Mouse (Mus musculus): Measurements from ENCODE around the gene Nf1. TPM values are rescaled to one million over a fixed set of nuclear protein-coding genes. Genes with fewer than 3 reads are reported as not detected.
"Not testable (repeated sequence)": the region's sequence is repeated elsewhere in the genome, so short reads cannot be mapped to it uniquely, and the experiment has no call there.

Nf1 gene
- 10 to 100 TPM; 21.4 to 22.4 TPM for total RNA-seq (2021)
- long read RNA-seq, experiment 1, partial matches to known transcripts = 1 of 3 reads
- long read RNA-seq, experiment 1, other reads (novel, unspliced or antisense) = 1 of 3 reads
- long read RNA-seq, experiment 2, partial matches to known transcripts = 0 of 1 reads
- long read RNA-seq, experiment 2, other reads (novel, unspliced or antisense) = 1 of 1 reads

- peak; percentile 97 for DNase-seq
- intact Hi-C loops (cut with DNase I; ENCODE audit: low total_unique reads) = no loop called here
Observed at GRCm38 (mm10) chr11:79339234-79339807, at the start of gene Nf1. Gene Nf1, plus strand, starts transcription at chr11:79339693.

- intact Hi-C loops (cut with DNase I; ENCODE audit: low total_unique reads) = loop anchor here (5.0 kb wide), 1 partner anchor 68 kb away; no protein-coding TSS in a partner anchor
- peak; percentile 50 for DNase-seq
Observed at GRCm38 (mm10) chr11:79290473-79290872, 49.0 kb upstream of the Nf1 start.

- intact Hi-C loops (cut with DNase I; ENCODE audit: low total_unique reads) = loop anchor here (5.0 kb wide), 1 partner anchor 69 kb away; no protein-coding TSS in a partner anchor
- no peak for DNase-seq
Observed at GRCm38 (mm10) chr11:79291651-79292050, 47.8 kb upstream of the Nf1 start.

- no peak for DNase-seq
- intact Hi-C loops (cut with DNase I; ENCODE audit: low total_unique reads) = loop anchor here (5.0 kb wide), 1 partner anchor 70 kb away; no protein-coding TSS in a partner anchor
Observed at GRCm38 (mm10) chr11:79292130-79292529, 47.4 kb upstream of the Nf1 start.

GRCm38 (mm10) chr11:79293025-79293424 is 46.5 kb upstream of the Nf1 start:
- DNase-seq = no peak
- intact Hi-C loops (cut with DNase I; ENCODE audit: low total_unique reads) = loop anchor here (5.0 kb wide), 1 partner anchor 71 kb away; no protein-coding TSS in a partner anchor

GRCm38 (mm10) chr11:79293971-79294370 is 45.5 kb upstream of the Nf1 start:
- intact Hi-C loops (cut with DNase I; ENCODE audit: low total_unique reads) = loop anchor here (5.0 kb wide), 1 partner anchor 72 kb away; no protein-coding TSS in a partner anchor
- no peak for DNase-seq

- intact Hi-C loops (cut with DNase I; ENCODE audit: low total_unique reads) = no loop called here
- no peak for DNase-seq
Observed at GRCm38 (mm10) chr11:79296167-79296566, 43.3 kb upstream of the Nf1 start.

GRCm38 (mm10) chr11:79296856-79297491 is 42.5 kb upstream of the Nf1 start, which contains the start of gene Gm9964:
Gene Gm9964, minus strand, starts transcription at chr11:79296906.
- no peak for DNase-seq
- intact Hi-C loops (cut with DNase I; ENCODE audit: low total_unique reads) = no loop called here

- peak; percentile 14 for DNase-seq
- intact Hi-C loops (cut with DNase I; ENCODE audit: low total_unique reads) = loop anchor here (10.0 kb wide), 1 partner anchor 105 kb away; no protein-coding TSS in a partner anchor
Observed at GRCm38 (mm10) chr11:79299719-79300431, 39.6 kb upstream of the Nf1 start.

- DNase-seq = no peak
- intact Hi-C loops (cut with DNase I; ENCODE audit: low total_unique reads) = loop anchor here (10.0 kb wide), 1 partner anchor 102 kb away; no protein-coding TSS in a partner anchor
Observed at GRCm38 (mm10) chr11:79303109-79303508, 36.4 kb upstream of the Nf1 start.

GRCm38 (mm10) chr11:79304245-79304644 is 35.2 kb upstream of the Nf1 start:
- not testable (repeated sequence) for DNase-seq
- intact Hi-C loops (cut with DNase I; ENCODE audit: low total_unique reads) = loop anchor here (10.0 kb wide), 1 partner anchor 101 kb away; no protein-coding TSS in a partner anchor

- intact Hi-C loops (cut with DNase I; ENCODE audit: low total_unique reads) = loop anchor here (10.0 kb wide), 1 partner anchor 99 kb away; no protein-coding TSS in a partner anchor
- no peak for DNase-seq
Observed at GRCm38 (mm10) chr11:79305697-79306340, 33.7 kb upstream of the Nf1 start.

- DNase-seq = peak; percentile 63
- intact Hi-C loops (cut with DNase I; ENCODE audit: low total_unique reads) = loop anchor here (10.0 kb wide), 1 partner anchor 98 kb away; no protein-coding TSS in a partner anchor
Observed at GRCm38 (mm10) chr11:79306510-79306909, 33.0 kb upstream of the Nf1 start.

GRCm38 (mm10) chr11:79306996-79307395 is 32.5 kb upstream of the Nf1 start:
- DNase-seq = peak; percentile 39
- intact Hi-C loops (cut with DNase I; ENCODE audit: low total_unique reads) = loop anchor here (10.0 kb wide), 1 partner anchor 98 kb away; no protein-coding TSS in a partner anchor

- intact Hi-C loops (cut with DNase I; ENCODE audit: low total_unique reads) = loop anchor here (10.0 kb wide), 1 partner anchor 97 kb away; no protein-coding TSS in a partner anchor
- DNase-seq = no peak
Observed at GRCm38 (mm10) chr11:79307560-79308200, 31.8 kb upstream of the Nf1 start.

GRCm38 (mm10) chr11:79310467-79310866 is 29.0 kb upstream of the Nf1 start:
- intact Hi-C loops (cut with DNase I; ENCODE audit: low total_unique reads) = no loop called here
- DNase-seq = no peak

- DNase-seq = no peak
- intact Hi-C loops (cut with DNase I; ENCODE audit: low total_unique reads) = no loop called here
Observed at GRCm38 (mm10) chr11:79316807-79317345, 22.6 kb upstream of the Nf1 start.

- DNase-seq = no peak
Observed at GRCm38 (mm10) chr11:79319807-79320206, 19.7 kb upstream of the Nf1 start.

More at GRCm38 (mm10) chr11:79319807-79320206, 19.7 kb upstream of the Nf1 start:
- intact Hi-C loops (cut with DNase I; ENCODE audit: low total_unique reads) = no loop called here

All from gastrocnemius, postnatal 14 days (tissue).